Mouse (Mus musculus): Measurements from ENCODE around the gene Tnpo1.

The Tnpo1 gene

DNA sequence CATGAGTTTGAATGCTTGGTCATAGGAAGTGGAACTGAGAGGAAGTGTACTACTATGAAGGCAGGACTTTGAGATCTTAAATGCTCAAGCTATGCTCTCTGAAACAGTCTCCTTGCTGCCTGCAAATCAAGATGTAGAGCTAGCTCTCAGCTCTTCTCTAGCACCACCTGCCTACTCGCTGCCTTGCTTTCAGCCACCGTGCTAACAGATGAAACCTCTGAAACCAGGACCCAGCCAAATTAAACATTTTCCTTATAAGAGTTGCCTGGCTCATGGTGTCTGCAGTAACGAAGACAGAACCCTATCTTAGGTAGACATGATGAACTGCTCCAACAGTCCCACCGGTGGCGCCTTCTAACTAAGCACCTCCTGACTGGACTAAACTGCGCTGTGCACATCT is 46.8 kb downstream of the Tnpo1 start:
- no peaks in the 10 kb centered on the region for H3K27me3 ChIP-seq (ENCODE audit: insufficient read depth, low read length)
- H3K4me3 ChIP-seq (replicated peaks; ENCODE audit: low read length), result no peak overlapping the region
- no peak for TF ChIP-seq POU5F1 (IDR thresholded peaks at IDR 0.05; ENCODE audit: borderline replicate concordance, low read length)
- no peak for TF ChIP-seq CTCF (conservative IDR thresholded peaks at IDR 0.05; ENCODE audit: low read length)
- no peak for TF ChIP-seq NANOG (IDR thresholded peaks at IDR 0.05; ENCODE audit: borderline replicate concordance, low read length)
- no peaks in the 10 kb centered on the region for H3K9me3 ChIP-seq (ENCODE audit: low read length)
- peaks cover 91% of the 10 kb centered on the region for H3K36me3 ChIP-seq (ENCODE audit: insufficient read depth, low read length)
- H3K4me1 ChIP-seq (replicated peaks; ENCODE audit: low read depth, low read length), result peaks cover 12% of the 10 kb centered on the region

DNA sequence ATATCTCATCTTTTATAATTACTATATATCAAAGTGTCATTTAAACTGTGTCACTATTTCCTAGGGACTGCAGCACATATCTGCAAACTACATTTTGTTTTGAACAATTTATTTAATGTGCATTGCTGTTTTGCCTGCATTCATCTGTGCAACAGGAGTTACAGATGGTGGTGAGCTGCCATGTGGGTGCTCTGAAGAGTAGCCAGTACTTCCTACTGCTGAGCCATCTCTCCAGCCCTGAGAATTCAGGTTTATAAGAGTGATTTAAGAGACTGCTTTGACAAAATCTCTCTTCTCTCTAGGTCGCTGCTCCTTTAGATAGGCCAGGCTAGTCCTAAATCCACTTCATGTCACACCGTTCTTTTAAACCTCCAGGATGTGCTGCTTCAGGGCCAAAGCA is 49.0 kb downstream of the Tnpo1 start:
- Histone ChIP-seq H3K4me1 (replicated peaks; ENCODE audit: low read depth, low read length) (peaks cover 17% of the 10 kb centered on the region), H3K27me3 (ENCODE audit: insufficient read depth, low read length) (no peaks in the 10 kb centered on the region), H3K9me3 (ENCODE audit: low read length) (no peaks in the 10 kb centered on the region), H3K4me3 (replicated peaks; ENCODE audit: low read length) (no peak overlapping the region), H3K36me3 (ENCODE audit: insufficient read depth, low read length) (peaks cover 91% of the 10 kb centered on the region)
- TF ChIP-seq CTCF (conservative IDR thresholded peaks at IDR 0.05; ENCODE audit: low read length) (no peak), POU5F1 (IDR thresholded peaks at IDR 0.05; ENCODE audit: borderline replicate concordance, low read length) (no peak), NANOG (IDR thresholded peaks at IDR 0.05; ENCODE audit: borderline replicate concordance, low read length) (no peak)

DNA sequence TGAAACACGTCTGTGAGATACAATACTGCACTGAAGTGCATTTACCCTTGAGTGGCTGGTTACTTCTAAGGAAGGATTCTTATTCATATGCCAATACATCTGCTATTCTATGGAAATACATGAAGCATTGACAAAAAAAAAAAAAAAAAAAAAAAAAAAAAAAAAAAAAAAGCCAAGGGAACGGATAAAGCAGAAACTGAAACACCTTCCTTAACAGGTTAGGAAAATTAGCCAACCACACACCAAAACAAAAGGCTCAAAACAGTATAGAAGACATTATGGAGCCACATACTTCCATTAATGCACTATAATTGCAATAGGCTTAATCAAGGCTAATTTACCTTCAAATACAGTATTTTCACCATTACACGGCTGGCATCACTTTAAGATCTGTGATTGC is 51.5 kb downstream of the Tnpo1 start:
- Histone ChIP-seq H3K4me3 (replicated peaks; ENCODE audit: low read length) (no peak overlapping the region), H3K36me3 (ENCODE audit: insufficient read depth, low read length) (peaks cover 92% of the 10 kb centered on the region), H3K9me3 (ENCODE audit: low read length) (no peaks in the 10 kb centered on the region), H3K4me1 (replicated peaks; ENCODE audit: low read depth, low read length) (peaks cover 21% of the 10 kb centered on the region), H3K27me3 (ENCODE audit: insufficient read depth, low read length) (no peaks in the 10 kb centered on the region)
- TF ChIP-seq CTCF (conservative IDR thresholded peaks at IDR 0.05; ENCODE audit: low read length) (no peak), POU5F1 (IDR thresholded peaks at IDR 0.05; ENCODE audit: borderline replicate concordance, low read length) (no peak), NANOG (IDR thresholded peaks at IDR 0.05; ENCODE audit: borderline replicate concordance, low read length) (no peak)

DNA sequence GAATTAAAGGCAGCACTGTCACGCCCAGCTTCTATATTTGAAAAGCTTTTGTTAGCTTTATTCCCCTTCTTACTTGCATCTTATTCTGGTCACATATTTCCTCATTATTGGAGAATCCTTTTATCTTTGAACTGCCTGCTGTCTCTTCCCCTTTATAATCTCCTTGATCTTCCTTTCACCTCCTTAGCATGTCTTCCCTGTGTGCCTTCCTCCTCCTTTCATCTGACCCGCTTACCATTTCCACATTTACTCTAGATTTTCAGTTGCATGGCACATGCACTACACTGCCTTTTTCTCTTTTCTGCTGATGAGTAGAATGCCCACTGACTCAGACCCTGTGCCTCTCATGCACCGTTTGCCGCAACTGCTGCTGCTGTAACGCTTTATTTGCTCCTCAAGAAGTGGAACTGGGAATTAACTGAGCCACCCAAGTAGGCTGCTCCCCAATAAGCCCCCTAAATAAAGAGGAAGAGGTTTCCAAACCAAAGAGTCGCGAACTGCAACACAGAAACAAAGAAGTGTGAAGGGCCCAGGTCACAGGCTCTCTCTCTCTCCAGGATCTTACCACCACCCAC is 53.8 kb downstream of the Tnpo1 start:
- Histone ChIP-seq H3K36me3 (ENCODE audit: insufficient read depth, low read length) (peaks cover 89% of the 10 kb centered on the region), H3K27me3 (ENCODE audit: insufficient read depth, low read length) (no peaks in the 10 kb centered on the region), H3K4me3 (replicated peaks; ENCODE audit: low read length) (no peak overlapping the region), H3K9me3 (ENCODE audit: low read length) (no peaks in the 10 kb centered on the region), H3K4me1 (replicated peaks; ENCODE audit: low read depth, low read length) (peaks cover 35% of the 10 kb centered on the region)
- no peak for TF ChIP-seq POU5F1 (IDR thresholded peaks at IDR 0.05; ENCODE audit: borderline replicate concordance, low read length)
- TF ChIP-seq CTCF (conservative IDR thresholded peaks at IDR 0.05; ENCODE audit: low read length), result no peak
- TF ChIP-seq NANOG (IDR thresholded peaks at IDR 0.05; ENCODE audit: borderline replicate concordance, low read length), result no peak

DNA sequence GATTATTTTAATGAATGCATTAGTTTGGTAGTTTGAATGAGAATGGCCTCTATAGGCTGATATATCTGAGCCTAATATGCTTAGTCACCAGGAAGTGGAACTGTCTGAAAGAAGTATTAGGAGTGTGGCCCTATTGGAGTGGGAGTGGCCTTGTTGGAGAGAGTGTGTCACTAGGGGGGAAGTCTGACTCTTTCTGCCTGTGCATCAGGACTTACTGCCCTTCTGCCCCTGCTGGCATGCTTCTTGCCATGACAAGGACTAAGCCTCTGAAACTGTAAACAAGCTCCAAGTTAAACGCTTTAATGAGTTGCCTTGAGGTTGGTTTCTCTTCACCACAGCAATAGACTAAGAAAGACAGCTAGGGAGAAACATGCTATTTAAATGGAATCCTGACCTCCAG is 54.9 kb downstream of the Tnpo1 start:
- TF ChIP-seq CTCF (conservative IDR thresholded peaks at IDR 0.05; ENCODE audit: low read length), result no peak
- no peak for TF ChIP-seq NANOG (IDR thresholded peaks at IDR 0.05; ENCODE audit: borderline replicate concordance, low read length)
- Histone ChIP-seq H3K36me3 (ENCODE audit: insufficient read depth, low read length) (peaks cover 91% of the 10 kb centered on the region), H3K9me3 (ENCODE audit: low read length) (no peaks in the 10 kb centered on the region), H3K4me3 (replicated peaks; ENCODE audit: low read length) (no peak overlapping the region), H3K4me1 (replicated peaks; ENCODE audit: low read depth, low read length) (peaks cover 39% of the 10 kb centered on the region), H3K27me3 (ENCODE audit: insufficient read depth, low read length) (no peaks in the 10 kb centered on the region)

DNA sequence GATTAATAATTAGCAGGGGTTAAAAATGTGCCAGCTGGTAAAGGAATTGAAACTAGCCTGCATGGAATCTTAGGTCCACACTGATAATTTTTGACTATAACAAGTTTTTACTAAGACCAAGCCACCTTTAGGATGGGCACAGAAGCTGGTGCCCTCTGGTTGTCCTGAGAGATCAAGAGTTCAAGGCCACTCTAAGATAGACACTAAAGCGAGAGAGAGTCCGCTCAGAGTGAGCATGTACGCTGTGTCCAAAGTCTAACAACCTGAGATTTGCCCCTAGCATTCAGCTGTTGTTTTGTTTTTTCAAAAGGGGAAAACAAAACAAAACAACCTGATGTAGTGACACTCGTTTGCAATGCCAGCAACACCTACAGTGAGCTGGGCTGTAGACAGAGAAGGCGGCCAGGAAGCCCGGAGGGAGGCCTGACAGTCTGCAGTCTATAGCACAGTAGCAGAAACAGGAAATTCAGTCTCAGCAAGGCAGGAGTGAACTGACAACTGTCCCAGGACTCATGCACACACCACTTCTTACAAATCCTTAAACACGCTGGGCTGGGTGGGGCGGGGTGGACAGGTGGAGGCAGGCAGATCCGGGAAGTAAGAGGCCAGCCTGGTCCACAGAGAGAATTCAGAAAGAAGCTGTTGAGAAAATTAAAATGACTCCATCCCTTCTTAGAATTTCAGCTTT is 57.8 kb downstream of the Tnpo1 start:
- H3K4me3 ChIP-seq (replicated peaks; ENCODE audit: low read length), result no peak overlapping the region
- H3K4me1 ChIP-seq (replicated peaks; ENCODE audit: low read depth, low read length), result peaks cover 39% of the 10 kb centered on the region
- TF ChIP-seq CTCF (conservative IDR thresholded peaks at IDR 0.05; ENCODE audit: low read length), result no peak
- no peak for TF ChIP-seq NANOG (IDR thresholded peaks at IDR 0.05; ENCODE audit: borderline replicate concordance, low read length)
- TF ChIP-seq POU5F1 (IDR thresholded peaks at IDR 0.05; ENCODE audit: borderline replicate concordance, low read length), result no peak
- H3K27me3 ChIP-seq (ENCODE audit: insufficient read depth, low read length), result no peaks in the 10 kb centered on the region
- no peaks in the 10 kb centered on the region for H3K9me3 ChIP-seq (ENCODE audit: low read length)
- H3K36me3 ChIP-seq (ENCODE audit: insufficient read depth, low read length), result peaks cover 96% of the 10 kb centered on the region

DNA sequence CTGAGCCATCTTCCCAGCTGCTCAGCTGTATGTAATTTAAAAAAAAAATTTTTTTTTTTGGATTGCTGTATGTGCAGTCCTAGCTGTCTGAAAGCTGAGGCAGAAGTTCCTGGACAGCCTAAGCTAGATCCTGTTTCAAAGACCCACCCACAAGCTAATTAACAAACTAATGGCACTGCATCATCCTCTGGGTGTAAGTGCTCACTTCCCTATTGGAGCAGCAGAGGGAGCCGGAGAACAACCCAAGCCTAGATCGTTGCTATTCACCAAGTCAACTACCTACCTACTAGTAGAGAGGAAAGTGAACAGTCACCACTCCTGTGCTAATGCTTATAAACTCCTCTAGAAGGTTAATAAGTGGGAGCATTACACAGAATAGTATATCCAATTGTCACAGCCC is 58.4 kb downstream of the Tnpo1 start:
- Histone ChIP-seq H3K4me1 (replicated peaks; ENCODE audit: low read depth, low read length) (peaks cover 37% of the 10 kb centered on the region), H3K4me3 (replicated peaks; ENCODE audit: low read length) (no peak overlapping the region), H3K27me3 (ENCODE audit: insufficient read depth, low read length) (no peaks in the 10 kb centered on the region), H3K36me3 (ENCODE audit: insufficient read depth, low read length) (peaks cover 96% of the 10 kb centered on the region), H3K9me3 (ENCODE audit: low read length) (no peaks in the 10 kb centered on the region)
- TF ChIP-seq NANOG (IDR thresholded peaks at IDR 0.05; ENCODE audit: borderline replicate concordance, low read length) (no peak), POU5F1 (IDR thresholded peaks at IDR 0.05; ENCODE audit: borderline replicate concordance, low read length) (no peak), CTCF (conservative IDR thresholded peaks at IDR 0.05; ENCODE audit: low read length) (peak; percentile 60)

DNA sequence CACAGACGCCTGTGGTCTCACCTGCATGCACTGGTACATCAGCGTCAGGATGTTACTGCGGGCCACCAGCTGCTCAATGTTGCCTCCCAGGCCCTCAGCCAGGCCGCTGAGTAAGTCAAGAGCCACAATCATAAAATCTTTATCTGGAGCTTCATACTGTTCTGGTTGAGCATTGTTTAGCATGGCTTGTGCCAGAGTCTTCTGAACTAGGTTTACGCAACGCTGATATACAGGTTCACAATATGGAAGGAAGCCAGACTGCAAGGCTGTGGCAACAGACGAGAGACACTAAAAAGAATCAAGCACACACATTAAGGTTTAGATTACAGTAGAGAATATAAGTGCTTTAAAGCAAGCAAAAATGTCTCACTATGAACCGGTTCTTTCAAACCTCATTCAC is 70.9 kb downstream of the Tnpo1 start:
- Histone ChIP-seq H3K27me3 (ENCODE audit: insufficient read depth, low read length) (no peaks in the 10 kb centered on the region), H3K36me3 (ENCODE audit: insufficient read depth, low read length) (peaks cover 94% of the 10 kb centered on the region), H3K9me3 (ENCODE audit: low read length) (no peaks in the 10 kb centered on the region), H3K4me1 (replicated peaks; ENCODE audit: low read depth, low read length) (no peaks in the 10 kb centered on the region), H3K4me3 (replicated peaks; ENCODE audit: low read length) (no peak overlapping the region)
- TF ChIP-seq NANOG (IDR thresholded peaks at IDR 0.05; ENCODE audit: borderline replicate concordance, low read length), result no peak
- TF ChIP-seq POU5F1 (IDR thresholded peaks at IDR 0.05; ENCODE audit: borderline replicate concordance, low read length), result no peak
- no peak for TF ChIP-seq CTCF (conservative IDR thresholded peaks at IDR 0.05; ENCODE audit: low read length)

DNA sequence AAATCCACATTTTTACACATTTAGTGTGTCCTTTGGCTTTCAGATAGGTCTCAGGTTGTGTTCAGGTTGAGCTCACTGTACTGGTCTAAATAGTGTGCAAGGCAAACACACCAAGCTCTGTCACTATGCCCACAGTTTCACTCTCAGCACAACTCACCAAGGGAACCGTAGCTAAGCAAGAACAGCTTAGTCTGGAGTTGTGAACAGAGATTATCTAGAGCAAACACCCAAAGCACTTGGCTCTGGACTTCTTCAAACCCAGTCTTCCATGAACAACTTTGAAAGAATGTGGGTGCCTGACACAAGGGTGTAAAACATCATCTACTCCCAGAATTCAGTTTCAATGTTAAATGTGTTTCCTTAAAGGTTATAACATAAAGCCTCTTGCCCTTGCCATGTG is 80.4 kb downstream of the Tnpo1 start:
- Histone ChIP-seq H3K36me3 (ENCODE audit: insufficient read depth, low read length) (peaks cover 80% of the 10 kb centered on the region), H3K9me3 (ENCODE audit: low read length) (no peaks in the 10 kb centered on the region), H3K4me1 (replicated peaks; ENCODE audit: low read depth, low read length) (no peaks in the 10 kb centered on the region), H3K4me3 (replicated peaks; ENCODE audit: low read length) (no peak overlapping the region), H3K27me3 (ENCODE audit: insufficient read depth, low read length) (no peaks in the 10 kb centered on the region)
- TF ChIP-seq CTCF (conservative IDR thresholded peaks at IDR 0.05; ENCODE audit: low read length), result no peak
- no peak for TF ChIP-seq POU5F1 (IDR thresholded peaks at IDR 0.05; ENCODE audit: borderline replicate concordance, low read length)
- TF ChIP-seq NANOG (IDR thresholded peaks at IDR 0.05; ENCODE audit: borderline replicate concordance, low read length), result no peak
